Mouse (Mus musculus): ENCODE measurements around the gene Ccdc120. TPM values are rescaled to one million over a fixed set of nuclear protein-coding genes. Genes with fewer than 3 reads are reported as not detected.

The Ccdc120 gene
- total and polyA plus RNA-seq, 3 experiments = 0.76 to 10.2 (median 2.3) TPM

GRCm38 (mm10) chrX:7740082-7740819, 10.5 kb downstream of the Ccdc120 start:
- H3K36me3 ChIP-seq (replicated peaks) = peaks cover 28% of the 10 kb centered on the region
- no peaks in the 10 kb centered on the region for H3K27me3 ChIP-seq (ENCODE audit: insufficient read depth, low read length)
- H3K4me3 ChIP-seq (ENCODE audit: low read depth, low read length) = no peak overlapping the region
- DNase-seq (ENCODE audit: low spot score) (no peak), ATAC-seq (ENCODE audit: extremely low read depth, insufficient number of reproducible peaks, low FRiP score, poor library complexity, severe bottlenecking) (no peak)
- no peaks in the 10 kb centered on the region for H3K9me3 ChIP-seq (replicated peaks)
- no peaks in the 10 kb centered on the region for H3K4me1 ChIP-seq (ENCODE audit: insufficient read depth, low read depth, low read length)
- TF ChIP-seq GATA2 (IDR thresholded peaks at IDR 0.05; ENCODE audit: borderline replicate concordance, low read depth, low read length) = no peak
- no peak for TF ChIP-seq TAL1 (conservative IDR thresholded peaks at IDR 0.05; ENCODE audit: low read depth, low read length)
- no peak for TF ChIP-seq GATA1 (IDR thresholded peaks at IDR 0.05; ENCODE audit: borderline replicate concordance, low read length)
- TF ChIP-seq CTCF (IDR thresholded peaks at IDR 0.05; ENCODE audit: low read depth, low read length) = no peak
- no peak for TF ChIP-seq POLR2AphosphoS5 (IDR thresholded peaks at IDR 0.05; ENCODE audit: insufficient replicate concordance, low read depth, low read length)

GRCm38 (mm10) chrX:7739336-7740081, 11.2 kb downstream of the Ccdc120 start:
- TF ChIP-seq TAL1 (conservative IDR thresholded peaks at IDR 0.05; ENCODE audit: low read depth, low read length) (no peak), GATA1 (IDR thresholded peaks at IDR 0.05; ENCODE audit: borderline replicate concordance, low read length) (no peak), CTCF (IDR thresholded peaks at IDR 0.05; ENCODE audit: low read depth, low read length) (no peak), GATA2 (IDR thresholded peaks at IDR 0.05; ENCODE audit: borderline replicate concordance, low read depth, low read length) (no peak), POLR2AphosphoS5 (IDR thresholded peaks at IDR 0.05; ENCODE audit: insufficient replicate concordance, low read depth, low read length) (no peak)
- Histone ChIP-seq H3K4me1 (ENCODE audit: insufficient read depth, low read depth, low read length) (0 out of 2 replicates have a peak, but pooled peaks cover 2% of the 10 kb centered on the region), H3K36me3 (replicated peaks) (peaks cover 33% of the 10 kb centered on the region), H3K9me3 (replicated peaks) (no peaks in the 10 kb centered on the region), H3K4me3 (ENCODE audit: low read depth, low read length) (no peak overlapping the region), H3K27me3 (ENCODE audit: insufficient read depth, low read length) (no peaks in the 10 kb centered on the region)
- no peak for ATAC-seq (ENCODE audit: extremely low read depth, insufficient number of reproducible peaks, low FRiP score, poor library complexity, severe bottlenecking)
- no peak for DNase-seq (ENCODE audit: low spot score)

- peak; percentile 45 for DNase-seq (ENCODE audit: low spot score)
- no peaks in the 10 kb centered on the region for H3K9me3 ChIP-seq (replicated peaks)
- H3K36me3 ChIP-seq (replicated peaks) = peaks cover 33% of the 10 kb centered on the region
- peak overlapping the region; percentile 66 for H3K4me3 ChIP-seq (ENCODE audit: low read depth, low read length)
- H3K4me1 ChIP-seq (ENCODE audit: insufficient read depth, low read depth, low read length) = peaks cover 20% of the 10 kb centered on the region
- H3K27me3 ChIP-seq (ENCODE audit: insufficient read depth, low read length) = no peaks in the 10 kb centered on the region
- ATAC-seq (ENCODE audit: extremely low read depth, insufficient number of reproducible peaks, low FRiP score, poor library complexity, severe bottlenecking) = peak; percentile 49
- TF ChIP-seq CTCF (IDR thresholded peaks at IDR 0.05; ENCODE audit: low read depth, low read length) = peak; percentile 23; the same call in 1 of the 2 replicates
- no peak for TF ChIP-seq GATA2 (IDR thresholded peaks at IDR 0.05; ENCODE audit: borderline replicate concordance, low read depth, low read length)
Measured at GRCm38 (mm10) chrX:7733571-7734156, 17.0 kb downstream of the Ccdc120 start.

GRCm38 (mm10) chrX:7728922-7729265, 21.8 kb downstream of the Ccdc120 start:
- ATAC-seq (ENCODE audit: extremely low read depth, insufficient number of reproducible peaks, low FRiP score, poor library complexity, severe bottlenecking) (no peak), DNase-seq (ENCODE audit: low spot score) (no peak)
- H3K36me3 ChIP-seq (replicated peaks) = peaks cover 38% of the 10 kb centered on the region
- peaks cover 29% of the 10 kb centered on the region for H3K4me1 ChIP-seq (ENCODE audit: insufficient read depth, low read depth, low read length)
- TF ChIP-seq TAL1 (conservative IDR thresholded peaks at IDR 0.05; ENCODE audit: low read depth, low read length) = no peak
- TF ChIP-seq CTCF (IDR thresholded peaks at IDR 0.05; ENCODE audit: low read depth, low read length) = no peak
- TF ChIP-seq GATA2 (IDR thresholded peaks at IDR 0.05; ENCODE audit: borderline replicate concordance, low read depth, low read length) = no peak
- TF ChIP-seq POLR2AphosphoS5 (IDR thresholded peaks at IDR 0.05; ENCODE audit: insufficient replicate concordance, low read depth, low read length) = no peak
- no peak for TF ChIP-seq GATA1 (IDR thresholded peaks at IDR 0.05; ENCODE audit: borderline replicate concordance, low read length)
- H3K4me3 ChIP-seq (ENCODE audit: low read depth, low read length) = peak overlapping the region; percentile 72
- no peaks in the 10 kb centered on the region for H3K27me3 ChIP-seq (ENCODE audit: insufficient read depth, low read length)
- H3K9me3 ChIP-seq (replicated peaks) = no peaks in the 10 kb centered on the region

- Histone ChIP-seq H3K4me3 (ENCODE audit: low read depth, low read length) (peak within 1 kb of the TSS; percentile 72), H3K27me3 (ENCODE audit: insufficient read depth, low read length) (no peaks in the 10 kb centered on the region), H3K9me3 (replicated peaks) (no peaks in the 10 kb centered on the region), H3K4me1 (ENCODE audit: insufficient read depth, low read depth, low read length) (peaks cover 29% of the 10 kb centered on the region), H3K36me3 (replicated peaks) (peaks cover 44% of the 10 kb centered on the region)
- DNase-seq (ENCODE audit: low spot score) = peak; percentile 63
- ATAC-seq (ENCODE audit: extremely low read depth, insufficient number of reproducible peaks, low FRiP score, poor library complexity, severe bottlenecking) = peak; percentile 94
- TF ChIP-seq TAL1 (conservative IDR thresholded peaks at IDR 0.05; ENCODE audit: low read depth, low read length) (no peak), GATA2 (IDR thresholded peaks at IDR 0.05; ENCODE audit: borderline replicate concordance, low read depth, low read length) (no peak), GATA1 (IDR thresholded peaks at IDR 0.05; ENCODE audit: borderline replicate concordance, low read length) (no peak), CTCF (IDR thresholded peaks at IDR 0.05; ENCODE audit: low read depth, low read length) (no peak), POLR2AphosphoS5 (IDR thresholded peaks at IDR 0.05; ENCODE audit: insufficient replicate concordance, low read depth, low read length) (no peak)
Measured at GRCm38 (mm10) chrX:7728215-7728921, 22.3 kb downstream of the Ccdc120 start, which contains the start of gene Praf2. Praf2 (plus strand) TSS chrX:7728439.
